Mouse (Mus musculus) left cerebral cortex, adult 9 months (tissue): Measurements from ENCODE around the gene Thsd4.
A peak's percentile ranks its signal among the peaks of the same experiment; 100 is the strongest.

Experiments used
- DNase-seq, 2 experiments: peaks; one replicate each; pipeline ENCODE4 v3.0.0; 2022; ENCODE audit warnings: low spot score in 2 of 2

Gene Thsd4

GRCm38 (mm10) chr9:60266583-60267272 is 255.1 kb downstream of the Thsd4 start:
- no peak for DNase-seq

GRCm38 (mm10) chr9:60264586-60265325 is 257.1 kb downstream of the Thsd4 start:
- no peak for DNase-seq

GRCm38 (mm10) chr9:60262515-60263140 is 259.2 kb downstream of the Thsd4 start:
- DNase-seq: no peak

GRCm38 (mm10) chr9:60259626-60260025 is 262.2 kb downstream of the Thsd4 start:
- peak in 1 of 2 experiments; percentile 26 for DNase-seq

GRCm38 (mm10) chr9:60251765-60252164 is 270.1 kb downstream of the Thsd4 start:
- DNase-seq: no peak

GRCm38 (mm10) chr9:60250403-60250802 is 271.4 kb downstream of the Thsd4 start:
- no peak for DNase-seq

GRCm38 (mm10) chr9:60247998-60248397 is 273.8 kb downstream of the Thsd4 start:
- DNase-seq: no peak

GRCm38 (mm10) chr9:60244943-60245342 is 276.9 kb downstream of the Thsd4 start:
- DNase-seq: peak in 1 of 2 experiments; percentile 86

GRCm38 (mm10) chr9:60243503-60243902 is 278.3 kb downstream of the Thsd4 start:
- DNase-seq: no peak

GRCm38 (mm10) chr9:60237667-60238066 is 284.2 kb downstream of the Thsd4 start:
- DNase-seq: peak in 1 of 2 experiments; percentile 57

- no peak for DNase-seq
Measured at GRCm38 (mm10) chr9:60236155-60236554, 285.7 kb downstream of the Thsd4 start.

GRCm38 (mm10) chr9:60234233-60235115 is 287.4 kb downstream of the Thsd4 start:
- DNase-seq: no peak

GRCm38 (mm10) chr9:60231981-60232881 is 289.6 kb downstream of the Thsd4 start:
- no peak for DNase-seq

GRCm38 (mm10) chr9:60229496-60229895 is 292.4 kb downstream of the Thsd4 start:
- DNase-seq: no peak

- DNase-seq: no peak
Measured at GRCm38 (mm10) chr9:60227727-60228126, 294.1 kb downstream of the Thsd4 start.

GRCm38 (mm10) chr9:60226679-60227078 is 295.2 kb downstream of the Thsd4 start:
- no peak for DNase-seq

- peak in 1 of 2 experiments; percentile 56 for DNase-seq
Measured at GRCm38 (mm10) chr9:60226155-60226554, 295.7 kb downstream of the Thsd4 start.

- DNase-seq: no peak
Measured at GRCm38 (mm10) chr9:60225453-60225852, 296.4 kb downstream of the Thsd4 start.

GRCm38 (mm10) chr9:60224039-60224695 is 297.7 kb downstream of the Thsd4 start:
- peak in 1 of 2 experiments; percentile 23 for DNase-seq

- no peak for DNase-seq
Measured at GRCm38 (mm10) chr9:60220431-60220830, 301.4 kb downstream of the Thsd4 start.
